Mouse (Mus musculus): ENCODE results near the gene Kdm5a.

- no peak for TF ChIP-seq CTCF (IDR thresholded peaks at IDR 0.05; ENCODE audit: low read depth, low read length)
- TF ChIP-seq POLR2A (IDR thresholded peaks at IDR 0.05; ENCODE audit: insufficient read depth, low read length), result no peak
- TF ChIP-seq EP300 (IDR thresholded peaks at IDR 0.05; ENCODE audit: insufficient read depth, low read depth, low read length), result no peak
Measured at GRCm38 (mm10) chr6:120438161-120438560, 74.2 kb downstream of the Kdm5a start.
